Mouse (Mus musculus) testis, postnatal 10 days (tissue): ENCODE data around the gene Eya4.

Experiments used
- DNase-seq: peaks from one replicate; pipeline ENCODE4 v3.0.0; 2021; ENCODE audit warnings: low spot score

The Eya4 gene

DNA sequence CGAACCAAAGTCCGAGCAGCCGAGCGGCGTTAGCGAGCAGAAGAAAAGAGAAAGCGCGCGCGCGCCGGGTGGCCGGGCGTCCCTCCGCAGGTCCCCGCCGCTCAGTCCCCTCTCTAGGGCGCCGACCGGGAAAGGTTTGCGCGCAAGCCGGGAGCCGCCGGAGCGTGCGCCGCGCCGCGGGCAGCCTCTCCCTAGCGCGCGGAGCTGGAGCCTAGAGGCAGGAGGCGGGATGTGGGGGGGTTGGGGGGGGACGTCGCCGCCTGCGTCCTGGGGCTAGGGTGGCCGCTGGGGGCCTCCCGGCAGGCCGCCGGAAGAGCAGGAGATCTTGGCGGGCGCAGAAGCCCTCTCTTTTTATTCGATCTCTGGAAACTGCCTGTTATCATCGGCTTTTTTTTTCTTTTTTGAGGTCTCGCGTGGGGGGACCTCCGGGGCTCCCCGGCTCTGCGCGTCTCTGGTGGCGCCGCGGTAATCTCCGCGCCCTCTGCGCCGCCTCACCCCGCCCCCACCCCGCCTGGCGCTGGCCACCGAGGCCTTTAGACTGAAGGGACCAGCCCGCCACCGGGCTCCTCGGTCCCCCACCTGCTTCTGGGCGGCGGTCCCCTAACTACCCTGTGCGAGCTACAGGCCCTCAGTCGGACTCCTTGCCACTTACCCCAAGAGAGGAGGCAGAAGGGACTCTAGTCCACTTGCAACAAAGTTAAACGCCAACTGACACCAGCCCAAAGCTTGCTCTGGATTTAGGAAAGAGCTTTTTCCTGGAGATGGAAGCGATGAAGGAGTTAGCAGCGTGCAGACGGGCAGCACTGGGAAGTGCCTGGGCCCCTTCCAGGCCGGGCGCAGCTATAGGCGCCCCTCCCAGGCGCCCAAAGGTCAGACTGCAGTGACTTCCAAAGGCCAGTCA lies at the start of gene Eya4:
Gene Eya4 (minus strand): TSS at position 776 of the 901 bp plus-strand sequence.
- peak; percentile 53 for DNase-seq

DNA sequence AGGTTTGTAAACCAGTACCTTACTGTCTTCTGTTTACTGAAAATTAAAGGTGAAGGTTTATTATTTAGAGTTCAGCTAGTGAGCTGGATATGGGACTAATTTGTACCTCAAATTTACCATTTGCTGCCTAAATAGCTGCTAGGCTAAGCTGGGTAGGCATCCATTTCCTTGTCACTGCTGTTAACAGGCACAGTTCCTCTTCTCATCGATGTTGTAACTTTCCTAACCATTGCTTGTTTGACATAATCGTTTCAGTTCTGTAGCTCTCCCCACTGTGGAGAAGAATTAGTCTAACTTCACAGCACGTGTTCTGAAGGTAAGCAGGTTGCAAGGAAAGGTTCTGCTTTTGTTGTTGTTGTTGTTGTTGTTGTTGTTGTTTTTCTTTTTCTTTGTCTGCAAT lies 44.8 kb upstream of the Eya4 start:
- DNase-seq: no peak

DNA sequence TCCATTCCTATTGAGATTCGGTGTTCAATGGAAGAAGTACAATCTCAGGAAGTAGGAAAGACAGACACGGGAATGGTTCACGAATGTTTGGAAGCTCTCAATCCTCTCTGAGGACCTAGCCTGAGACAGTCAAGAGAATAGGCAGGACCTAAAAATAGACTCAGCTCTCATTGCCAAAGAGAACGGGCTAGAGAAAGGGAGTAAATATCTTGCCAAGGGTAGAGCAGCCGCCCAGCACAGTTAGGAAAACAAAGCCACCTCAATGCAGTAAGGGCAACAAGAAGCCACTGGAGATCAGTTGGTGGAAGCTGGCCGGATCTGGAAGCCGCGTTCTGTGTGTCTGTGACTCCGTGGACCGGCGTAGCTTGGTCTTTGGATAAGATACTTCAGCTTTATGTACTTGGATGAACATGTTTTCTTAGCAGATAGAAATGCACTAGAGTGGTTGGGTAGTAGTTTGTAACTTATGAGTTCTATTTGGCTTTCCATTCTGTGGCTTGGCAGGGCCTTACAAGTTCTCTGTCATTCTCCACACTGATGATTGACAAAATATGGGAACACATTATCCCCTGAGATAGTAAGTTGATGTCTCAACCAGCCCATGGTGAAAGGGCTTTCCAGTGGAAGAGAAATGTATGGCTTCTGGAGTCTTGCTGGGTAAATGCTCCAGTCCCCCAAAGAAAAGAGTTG lies 44.1 kb upstream of the Eya4 start:
- DNase-seq: no peak

DNA sequence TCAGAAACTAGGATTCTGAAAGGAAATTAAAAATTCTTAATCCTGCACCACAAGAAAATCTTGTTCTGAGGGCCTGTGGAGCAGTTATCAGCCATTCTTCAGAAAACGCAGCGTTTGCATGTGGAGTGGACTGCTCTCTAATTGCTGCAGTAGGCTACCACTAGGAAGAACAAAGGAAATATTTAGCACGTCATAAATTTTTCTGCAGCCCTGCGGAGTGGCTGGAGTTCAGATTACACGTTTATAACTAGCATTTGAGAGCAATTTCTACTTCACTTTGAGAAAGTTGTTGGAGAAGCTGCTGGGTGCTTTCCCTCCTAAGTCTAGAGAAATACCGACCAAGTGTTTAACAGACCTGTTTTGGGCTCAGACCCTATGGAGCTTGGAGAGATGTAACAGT lies 43.6 kb upstream of the Eya4 start:
- DNase-seq: no peak

DNA sequence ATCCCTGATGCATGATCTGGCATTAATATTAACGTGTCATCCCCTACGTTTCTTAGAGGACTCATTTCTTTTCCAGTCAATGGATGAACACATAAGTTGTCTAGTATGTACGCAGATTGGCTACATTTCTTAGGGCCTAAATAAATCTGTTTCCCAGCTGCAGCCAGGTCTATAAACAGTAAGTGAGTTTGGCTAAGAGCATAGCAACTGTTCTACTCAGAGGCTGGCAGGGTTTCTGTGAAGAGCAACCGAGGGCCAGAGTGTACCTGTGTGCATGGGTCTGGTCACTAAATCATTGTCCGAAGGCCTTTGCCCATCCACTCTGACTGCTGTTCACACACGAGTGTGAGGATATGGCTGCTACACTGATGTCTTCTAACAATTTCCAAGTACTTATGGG lies 13.3 kb upstream of the Eya4 start:
- no peak for DNase-seq

DNA sequence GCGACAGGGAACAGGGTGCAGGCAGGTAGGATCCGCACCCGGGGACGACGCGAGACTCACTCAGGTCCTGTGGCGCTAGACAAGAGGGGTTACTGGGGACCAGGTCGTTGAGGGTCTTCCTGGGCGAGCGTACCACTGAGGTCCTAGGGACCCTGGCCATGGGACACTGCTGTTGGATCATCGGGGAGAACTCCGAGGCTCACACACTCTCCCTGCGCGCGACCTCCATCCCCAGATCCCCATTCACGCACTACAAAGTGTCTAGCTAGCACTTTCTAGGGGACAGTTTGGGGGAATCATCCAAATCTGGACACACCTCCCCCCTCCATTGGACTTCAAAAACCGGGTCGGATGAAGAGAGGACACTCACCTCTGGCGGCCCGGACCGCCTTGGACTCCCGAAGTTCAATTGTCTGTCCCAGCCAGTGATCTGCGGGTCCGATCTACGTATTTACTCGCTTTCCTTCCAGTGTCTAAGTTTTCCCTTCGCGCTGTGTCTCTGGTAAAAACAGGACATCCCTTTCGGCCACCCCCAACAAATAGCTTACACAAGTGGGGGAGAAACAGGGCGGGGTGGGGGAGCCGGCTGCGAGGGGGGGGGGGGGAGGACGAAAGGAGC lies 1.1 kb downstream of the Eya4 start:
- no peak for DNase-seq

DNA sequence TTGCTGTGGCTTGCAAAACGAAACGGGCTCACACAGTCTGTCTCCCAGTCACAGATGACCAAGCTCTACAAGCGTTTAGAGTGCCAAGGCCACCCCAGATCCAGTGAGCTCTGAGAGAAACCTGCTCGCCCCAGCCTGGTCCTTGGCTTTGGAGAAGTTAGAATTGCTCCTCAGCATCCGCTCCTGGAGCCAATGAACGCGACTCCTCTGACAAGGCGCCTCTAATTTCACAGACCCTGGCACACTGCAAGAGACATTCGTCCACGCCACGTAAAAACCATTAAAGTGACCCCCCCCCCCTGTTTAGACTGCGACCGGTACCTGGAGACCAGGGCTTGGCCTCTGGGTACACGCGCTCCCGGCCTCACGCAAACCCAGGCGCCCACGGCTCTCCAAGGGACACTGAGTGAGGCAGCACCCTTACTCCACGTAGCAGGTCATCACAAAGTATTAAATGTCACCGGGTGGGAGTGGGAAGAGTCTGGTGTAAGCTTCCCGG lies 1.6 kb downstream of the Eya4 start:
- peak; percentile 37 for DNase-seq

DNA sequence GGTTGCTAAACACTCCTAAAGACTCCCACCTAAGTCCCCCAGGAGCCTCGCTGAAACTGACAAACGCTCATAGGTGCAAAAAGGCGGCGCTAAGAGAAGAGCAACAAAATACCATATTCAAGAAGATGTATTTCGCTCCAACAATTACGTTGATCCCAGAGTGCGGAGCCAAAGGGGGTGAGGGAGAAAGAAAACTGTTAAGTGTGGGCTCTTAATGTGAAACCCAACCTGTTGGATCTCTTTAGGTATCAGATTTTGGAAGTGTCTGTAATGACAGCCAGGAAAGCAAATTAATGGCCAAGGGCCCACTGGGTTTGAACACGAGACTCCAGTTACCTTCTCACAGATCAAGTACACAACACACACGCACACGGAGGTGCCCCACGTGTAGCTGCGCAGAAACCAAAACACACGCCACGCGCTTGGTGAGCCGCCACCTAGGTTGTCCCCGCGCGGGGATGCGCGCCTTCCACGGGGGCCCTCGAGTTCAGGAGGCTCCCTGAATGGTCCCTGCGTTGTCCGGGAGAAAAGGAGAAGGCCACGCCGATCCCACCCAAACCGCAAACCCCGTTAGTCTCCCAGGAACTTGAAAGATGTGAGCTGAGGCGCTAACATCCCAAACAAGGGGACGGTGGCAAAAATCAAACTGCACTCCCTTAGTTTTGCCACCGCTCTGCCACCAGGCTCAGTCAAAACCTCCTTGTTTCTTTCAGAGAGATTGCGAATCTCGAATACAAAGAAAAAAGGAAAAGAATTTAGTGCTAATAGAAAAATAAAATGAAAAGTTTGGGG lies 2.3 kb downstream of the Eya4 start:
- DNase-seq: peak; percentile 40

DNA sequence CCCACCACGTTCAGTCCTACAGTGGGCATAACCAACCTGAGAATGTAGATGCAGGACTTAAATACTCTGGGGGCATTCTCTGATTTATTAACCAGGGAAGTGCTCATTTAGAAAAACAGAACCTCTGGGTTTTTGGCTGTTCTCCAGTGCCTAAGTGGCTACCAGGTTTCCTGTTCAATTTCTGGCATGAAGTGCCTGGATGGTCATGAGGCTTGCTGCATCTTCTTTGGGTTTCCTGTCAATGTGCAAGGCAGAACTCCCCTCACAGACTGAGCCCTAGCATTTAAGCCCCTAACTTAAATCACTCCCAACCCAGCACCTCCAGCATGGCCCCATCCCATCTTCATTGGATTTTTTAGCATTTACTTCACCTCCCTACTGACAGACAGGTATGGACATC lies 13.3 kb downstream of the Eya4 start:
- no peak for DNase-seq

DNA sequence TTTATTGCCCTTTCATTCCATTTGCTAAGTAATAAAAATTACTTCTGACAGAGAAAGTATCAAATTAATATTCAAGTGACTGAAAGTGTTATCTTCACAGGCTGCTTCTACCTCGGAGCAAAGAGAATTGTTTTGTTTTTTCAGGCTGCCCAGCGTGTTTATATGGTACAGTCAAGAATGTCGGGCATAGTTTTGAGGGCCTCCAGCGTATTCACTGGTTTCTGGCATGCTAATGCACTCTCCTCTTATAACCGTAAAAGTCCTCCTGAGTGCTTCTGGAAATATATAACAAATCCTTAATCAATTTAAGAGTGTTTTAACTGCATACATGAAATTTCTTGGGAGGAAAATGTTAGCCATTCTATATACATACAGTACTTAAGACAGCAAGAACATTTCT lies 17.8 kb downstream of the Eya4 start:
- DNase-seq: no peak

DNA sequence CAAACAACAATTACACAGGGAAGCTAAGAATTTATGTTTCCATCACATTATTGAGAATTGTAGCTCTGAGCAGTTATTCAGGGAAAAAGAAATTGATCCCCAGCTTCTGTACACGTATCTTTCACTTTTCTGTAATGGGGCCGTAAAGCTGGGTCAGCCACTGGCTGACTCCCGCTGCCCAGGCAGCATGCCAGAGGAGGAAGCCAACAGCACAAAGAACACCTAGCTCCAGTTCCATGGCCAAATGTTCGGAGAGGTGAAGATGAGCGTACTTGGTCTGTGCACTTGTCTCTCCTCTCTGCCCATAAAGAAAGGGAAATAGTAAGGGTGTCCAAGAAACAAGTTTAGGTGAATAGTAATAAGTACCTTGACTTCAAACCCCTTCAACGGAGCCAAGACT lies 22.9 kb downstream of the Eya4 start:
- DNase-seq: no peak

DNA sequence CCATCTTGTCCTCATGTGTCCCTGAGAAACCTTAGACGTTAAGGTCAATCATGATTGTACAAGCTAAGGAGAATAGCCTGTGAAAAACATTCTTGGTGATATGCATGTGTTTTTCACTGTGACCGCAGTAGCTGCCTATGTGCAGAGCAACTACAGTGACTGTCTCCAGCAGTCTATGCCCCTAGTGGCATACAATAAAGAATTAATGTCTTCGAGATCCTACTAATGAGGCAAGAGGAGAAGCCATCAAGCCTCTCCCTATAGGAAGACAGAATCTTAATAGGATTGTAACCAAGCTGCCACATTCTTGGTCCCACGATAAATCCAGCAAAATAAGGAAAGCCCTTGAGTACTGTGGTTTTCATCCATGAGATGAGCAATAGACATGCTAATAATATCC lies 28.3 kb downstream of the Eya4 start:
- no peak for DNase-seq

DNA sequence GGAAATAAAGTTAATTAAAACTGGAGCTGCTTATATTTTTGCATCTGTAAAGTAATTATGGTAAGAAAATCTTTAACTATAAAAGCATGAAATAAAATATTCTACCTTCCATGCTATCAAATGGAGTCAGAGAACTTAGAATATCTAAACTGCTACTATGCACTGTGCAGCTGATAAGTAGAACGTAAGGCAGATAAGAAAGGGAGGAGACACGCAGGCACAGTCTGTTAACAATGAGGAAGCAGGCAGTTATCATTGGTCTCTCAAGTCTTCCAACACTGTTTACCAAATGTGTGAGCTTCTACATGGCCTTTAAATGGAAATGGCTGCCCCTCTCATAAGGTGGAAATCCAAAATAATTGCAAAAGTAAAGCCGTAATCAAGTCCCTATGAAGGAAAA lies 55.0 kb downstream of the Eya4 start:
- DNase-seq: no peak

DNA sequence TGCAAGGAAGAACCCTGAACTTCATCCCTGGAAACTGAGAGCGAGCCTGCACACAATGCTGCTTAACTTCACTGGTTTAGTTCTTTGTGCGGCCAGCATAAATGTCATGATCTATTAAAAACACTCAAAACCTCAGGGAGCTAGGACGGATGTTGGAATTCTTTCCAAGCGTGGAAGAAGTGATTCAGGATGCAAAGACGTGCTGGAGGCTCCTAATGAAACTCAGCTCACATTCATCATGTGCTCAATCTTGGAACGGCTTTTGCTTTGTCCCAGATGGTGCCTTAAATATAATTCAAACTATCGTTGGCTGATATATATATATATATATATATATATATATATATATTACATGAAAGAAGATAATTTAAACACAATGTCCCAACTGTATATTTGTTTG lies 58.1 kb downstream of the Eya4 start:
- no peak for DNase-seq

DNA sequence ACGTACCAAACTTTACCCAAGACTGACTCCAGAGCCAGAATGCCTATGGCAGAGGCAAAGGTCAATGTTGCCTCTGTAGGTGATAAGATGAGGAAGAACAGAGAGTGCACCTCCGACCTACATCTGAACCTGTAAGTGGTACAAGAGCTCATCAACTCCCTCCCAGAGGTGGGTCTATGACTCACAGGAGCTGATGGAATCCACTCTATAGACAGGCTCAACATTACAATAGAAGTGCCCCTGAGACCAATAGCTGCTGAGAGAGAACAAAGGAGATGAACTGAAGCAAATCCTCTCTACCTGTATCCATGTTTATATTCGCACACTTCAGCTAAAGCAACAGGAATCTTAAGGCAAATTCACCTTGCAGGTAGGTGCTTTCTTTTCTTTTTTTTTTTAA lies 73.2 kb downstream of the Eya4 start:
- DNase-seq: no peak

DNA sequence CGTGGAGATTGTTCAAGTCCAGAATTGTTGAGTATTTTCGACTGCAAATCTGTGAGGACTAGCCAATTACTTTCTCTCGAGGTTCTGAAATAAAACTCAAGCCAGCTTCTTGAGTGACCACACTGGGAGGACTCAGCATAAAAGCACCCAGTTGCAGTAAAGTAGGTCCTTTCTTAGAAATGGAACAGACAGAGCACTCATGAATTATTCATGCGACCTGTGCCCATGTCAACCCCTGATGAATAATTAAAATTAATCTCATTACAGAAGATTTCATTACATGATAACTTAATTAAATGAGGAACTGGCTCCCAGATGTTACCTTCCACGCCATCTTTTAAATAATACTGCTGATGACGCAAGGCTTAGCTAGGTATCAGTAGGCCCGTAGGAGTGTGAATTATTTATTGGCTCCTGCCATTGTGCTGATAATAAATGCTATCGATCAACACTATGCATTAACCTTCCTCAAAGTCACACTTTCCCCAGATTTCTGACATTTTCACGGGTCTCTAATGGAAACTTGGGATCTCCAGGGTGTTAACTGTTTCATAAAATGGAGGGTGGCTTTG lies 79.5 kb downstream of the Eya4 start:
- DNase-seq: no peak

DNA sequence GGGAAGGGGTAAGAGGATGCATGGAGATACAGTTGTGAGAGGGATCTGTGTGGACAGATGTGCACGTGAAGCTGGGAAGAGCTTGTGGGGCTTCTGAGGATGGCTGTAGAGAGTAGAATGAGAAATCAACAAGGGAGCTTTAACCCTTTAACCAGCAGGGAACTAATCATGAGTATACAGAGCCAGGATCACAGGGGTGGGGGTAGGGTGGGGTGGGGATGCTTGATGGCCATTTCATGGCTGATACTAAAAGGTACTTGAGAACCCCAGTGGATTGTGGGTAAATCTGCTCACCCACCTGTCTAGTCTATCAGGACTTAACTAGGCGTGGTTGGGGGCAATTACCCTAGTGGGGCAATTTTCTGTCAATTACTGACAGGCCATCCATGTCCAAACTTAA lies 80.1 kb downstream of the Eya4 start:
- no peak for DNase-seq

DNA sequence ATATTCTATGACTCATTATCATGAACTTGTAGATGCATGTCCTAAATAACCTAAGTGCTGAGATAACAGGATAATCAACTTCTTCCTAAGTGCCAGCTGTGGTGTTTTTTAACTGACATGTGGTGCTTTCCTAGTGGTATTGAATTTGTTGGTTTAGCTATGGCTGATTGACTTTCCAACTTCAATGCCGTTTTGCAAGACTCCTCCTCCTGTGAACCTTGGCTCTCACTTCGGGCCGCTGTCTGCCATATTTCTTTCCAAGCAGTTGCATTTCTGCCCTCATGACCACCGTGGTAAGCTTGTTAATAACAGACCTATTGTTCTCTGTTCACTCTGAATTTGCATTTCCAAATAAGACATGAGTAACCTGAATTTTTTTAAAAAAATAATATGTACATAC lies 98.4 kb downstream of the Eya4 start:
- DNase-seq: no peak

DNA sequence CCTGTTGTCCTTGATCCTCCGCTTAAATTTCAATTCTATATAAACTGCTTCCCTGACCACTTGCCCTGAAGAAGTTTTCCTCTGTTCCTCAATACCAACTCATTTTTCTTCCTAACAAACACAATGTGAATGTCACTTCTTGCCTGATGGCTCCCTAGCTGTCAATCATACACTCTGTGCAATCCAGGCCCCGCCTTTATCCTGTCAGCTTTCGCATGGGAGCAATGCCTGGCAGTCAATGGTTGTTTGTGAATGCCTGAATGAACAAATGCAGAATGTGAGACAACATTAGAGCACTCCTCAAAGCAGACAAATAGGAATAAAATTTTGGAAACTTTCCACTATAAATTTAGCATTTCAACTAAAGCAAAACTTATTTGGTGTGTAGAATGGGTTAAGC lies 104.1 kb downstream of the Eya4 start:
- DNase-seq: no peak

DNA sequence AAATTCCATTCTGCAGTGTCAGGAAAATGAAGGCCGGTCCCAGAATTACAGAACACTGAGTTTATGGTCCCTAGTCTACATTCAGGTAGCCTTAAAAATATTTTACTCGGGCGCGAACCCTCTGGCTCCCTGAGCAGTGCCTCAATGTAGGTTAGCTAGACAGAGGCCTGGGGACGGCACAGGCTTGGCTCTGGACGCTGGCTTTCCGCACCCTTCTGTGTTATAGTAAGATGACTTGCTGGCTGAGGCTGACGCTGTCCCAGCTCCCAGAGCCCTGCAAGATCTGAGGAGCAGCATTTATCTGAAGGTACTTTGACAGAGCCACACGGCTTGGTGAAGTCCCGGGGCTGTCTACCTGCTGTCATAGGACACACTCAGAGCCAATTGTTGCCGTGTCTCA lies 113.7 kb downstream of the Eya4 start:
- no peak for DNase-seq

DNA sequence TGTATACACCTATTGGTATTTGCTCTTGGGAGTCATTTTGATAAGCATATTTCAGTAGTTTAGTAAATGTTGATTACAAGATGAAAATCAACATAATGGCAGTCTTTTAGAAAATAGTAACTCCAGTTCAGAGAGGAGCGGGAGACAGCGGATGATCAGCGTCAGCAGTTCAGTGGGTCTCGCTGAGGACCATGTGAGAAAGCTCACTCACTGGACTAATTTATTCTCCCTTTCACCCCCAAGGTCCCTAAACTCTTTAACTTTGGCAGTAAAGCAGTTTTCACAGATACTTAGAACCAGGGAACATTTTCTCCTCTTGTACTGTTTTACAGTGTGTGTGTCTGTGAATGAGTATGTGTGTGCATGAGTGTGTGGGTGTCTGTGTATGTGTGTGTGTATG lies 115.2 kb downstream of the Eya4 start:
- DNase-seq: no peak

DNA sequence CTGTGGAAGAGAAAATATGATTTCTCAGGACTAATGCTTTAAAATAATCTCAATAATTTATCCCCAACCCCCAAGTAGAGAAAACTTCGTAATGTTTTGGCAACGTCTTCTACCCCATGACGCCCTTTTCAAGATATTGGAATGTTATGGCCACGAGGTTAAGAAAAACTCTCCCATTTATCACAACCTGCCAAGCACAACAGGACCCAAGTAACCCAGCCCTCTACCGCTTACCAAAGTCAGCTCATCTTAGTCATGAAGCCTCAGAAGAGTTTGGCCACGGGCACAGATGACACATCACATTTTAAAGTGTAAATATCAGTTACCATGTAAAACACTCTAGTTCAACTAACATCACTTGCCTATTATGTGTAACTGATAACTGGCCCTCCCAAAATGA lies 117.2 kb downstream of the Eya4 start:
- DNase-seq: no peak
